Mouse (Mus musculus): ENCODE measurements at regions not wholly inside any gene's neighbourhood (a gene's known extent, or its start where the extent isn't known, plus 50 kb on each side); places are given as distances from the start of the nearest gene placed in this dataset.

- TF ChIP-seq CTCF (IDR thresholded peaks at IDR 0.05; ENCODE audit: insufficient read depth, low read length) (no peak), POLR2A (IDR thresholded peaks at IDR 0.05; ENCODE audit: borderline replicate concordance, extremely low read depth, low read depth, low read length) (no peak)
These were observed 105.2 kb upstream of the Cpm start for GRCm38 (mm10) chr10:117524101-117524500.
